Mouse (Mus musculus) monocyte, adult 5-6 weeks (primary cell): ENCODE results near the gene Ube2q1. TPM values are rescaled to one million over a fixed set of nuclear protein-coding genes. Genes with fewer than 3 reads are reported as not detected.

Experiments
- ATAC-seq: fragments of 153-309, 156-312 bp; replicated peaks from 2 replicates; pipeline ENCODE4 v1.8.0; 2017; ENCODE audit warnings: mild to moderate bottlenecking; ENCODE audit not compliant: low TSS enrichment, insufficient number of reproducible peaks, severe bottlenecking, poor library complexity, low FRiP score
- total RNA-seq: library from RNA; stranded (forward); fragments of 200-1000, 200-491, 200-594 nt; gene quantifications from 3 replicates; pipeline ENCODE4 v1.2.3, GENCODE M21; 2017

Gene Ube2q1
- total RNA-seq, 1 experiment from 2014 or later, result 172 TPM

GRCm38 (mm10) chr3:89814051-89814450 is 40.6 kb downstream of the Ube2q1 start:
- no peak for ATAC-seq

- ATAC-seq, result no peak
Observed at GRCm38 (mm10) chr3:89817056-89817455, 43.6 kb downstream of the Ube2q1 start.

- no peak for ATAC-seq
Observed at GRCm38 (mm10) chr3:89818605-89819004, 45.2 kb downstream of the Ube2q1 start.

- no peak for ATAC-seq
Observed at GRCm38 (mm10) chr3:89819897-89820296, 46.5 kb downstream of the Ube2q1 start.

GRCm38 (mm10) chr3:89820311-89821095 is 47.1 kb downstream of the Ube2q1 start:
- no peak for ATAC-seq

GRCm38 (mm10) chr3:89821096-89821513 is 47.7 kb downstream of the Ube2q1 start:
- no peak for ATAC-seq

GRCm38 (mm10) chr3:89821548-89822480 is 48.4 kb downstream of the Ube2q1 start:
- ATAC-seq, result no peak

GRCm38 (mm10) chr3:89823594-89823993 is 50.2 kb downstream of the Ube2q1 start:
- ATAC-seq, result no peak

- no peak for ATAC-seq
Observed at GRCm38 (mm10) chr3:89826295-89826694, 52.9 kb downstream of the Ube2q1 start.

GRCm38 (mm10) chr3:89830815-89831591 is 57.6 kb downstream of the Ube2q1 start, which contains the start of gene She:
Gene She (plus strand): TSS chr3:89831370.
- no peak for ATAC-seq

Other genes starting within 250 kb of the Ube2q1 start
- 37.0 to 89.6 TPM (median 41.2 TPM) in 3 replicates for gene Adar, start 58.6 kb upstream of the Ube2q1 start, total RNA-seq
- gene Chrnb2, start 9.0 kb upstream of the Ube2q1 start, total RNA-seq, result 1.2 to 1.6 TPM (median 1.3 TPM) in 3 replicates
- not detected in 3 replicates for gene She, start 57.8 kb downstream of the Ube2q1 start, total RNA-seq
- 36.2 to 60.6 TPM (median 43.2 TPM) in 3 replicates for gene Il6ra, start 139.6 kb downstream of the Ube2q1 start, total RNA-seq
- gene Atp8b2, start 189.9 kb downstream of the Ube2q1 start, total RNA-seq, result 67.8 to 132 TPM (median 89.1 TPM) in 3 replicates
- gene Hax1, start 225.2 kb downstream of the Ube2q1 start, total RNA-seq, result 44.9 to 89.5 TPM (median 54.6 TPM) in 3 replicates